ENCODE assay signal across 8 mouse cellular contexts in genomic region chr11:102880585-102881313, GRCm38 (mm10). TPM values are rescaled to one million over a fixed set of nuclear protein-coding genes. Genes with fewer than 3 reads are reported as not detected.
A peak's percentile ranks its signal among the peaks of the same experiment; 100 is the strongest.
DNase-seq lines count a peak whose midpoint lies in the region; ATAC-seq lines count a peak whose summit lies in the region.

Gene Eftud2 (minus strand): TSS chr11:102880985.
Gene Ccdc103 (plus strand): TSS chr11:102881204.

- peaks cover 19% of the 10 kb centered on the region for H3K36me3 ChIP-seq in hindbrain, embryonic 13.5 days

- H3K27ac ChIP-seq in hindbrain, embryonic 13.5 days, result peak within 1 kb of the TSS; percentile 90

- peak; percentile 92 for ATAC-seq in hindbrain, embryonic 13.5 days (ENCODE audit: low FRiP score)

- H3K4me3 ChIP-seq in hindbrain, embryonic 13.5 days, result peak within 1 kb of the TSS; percentile 77

- H3K4me1 ChIP-seq in hindbrain, embryonic 13.5 days (replicated peaks), result peaks cover 24% of the 10 kb centered on the region

- no peaks in the 10 kb centered on the region for H3K9me3 ChIP-seq in hindbrain, embryonic 13.5 days

- H3K4me2 ChIP-seq in hindbrain, embryonic 13.5 days, result peak within 1 kb of the TSS; percentile 80

- peak within 1 kb of the TSS; percentile 89 for H3K9ac ChIP-seq in hindbrain, embryonic 13.5 days

- H3K27me3 ChIP-seq in hindbrain, embryonic 13.5 days, result peaks cover 20% of the 10 kb centered on the region

- DNase-seq in NIH3T3 (ENCODE audit: low read depth), result peak; percentile 94
- DNase-seq in cerebellum, postnatal 10 days, result peak; percentile 95
- peak; percentile 90 to 92 for DNase-seq in frontal cortex, postnatal 14 days (ENCODE audit: low spot score in 2 of 2)
- peak; percentile 93 to 96 for DNase-seq in layer of hippocampus, postnatal 25 days (ENCODE audit: extremely low spot score in 1 of 2, low spot score in 1 of 2)
- peak; percentile 92 for DNase-seq in lung, postnatal 25 days (ENCODE audit: low spot score)
- DNase-seq in retina, embryonic 14.5 days (ENCODE audit: low spot score), result peak; percentile 96
- DNase-seq in thymus, postnatal 4 days, result peak; percentile 94

- under 1% methylated on average over 62 of the region's 62 CpGs for WGBS in hindbrain, embryonic 13.5 days

RNA-seq across cellular contexts. Expression of gene Eftud2, which starts in this region (rescaled TPM):
- 149 and 151 TPM in 2 replicates for polyA plus RNA-seq in hindbrain, embryonic 13.5 days (2015; fragmentation: Nextera tagmentation; extraction: Ambion mirVana)
- 100 to 1,000 TPM; 125 to 134 TPM for total RNA-seq in layer of hippocampus, postnatal 25 days (2021)

RNA-seq across cellular contexts. Expression of gene Ccdc103, which starts in this region (rescaled TPM):
- polyA plus RNA-seq in hindbrain, embryonic 13.5 days (2015; fragmentation: Nextera tagmentation; extraction: Ambion mirVana), result 2.0 TPM in 2 replicates
- total RNA-seq in layer of hippocampus, postnatal 25 days (2021), result 1 to 10 TPM; 2.1 to 2.4 TPM

Comparison
In these comparisons a context has a peak if more than half of its experiments do, and no peak if none do; other contexts are left out.
1. Peak in every context shown above with its lines: DNase-seq, ATAC-seq, H3K4me3 ChIP-seq and H3K27ac ChIP-seq.